Mouse (Mus musculus) right cerebral cortex, adult 18-20 months (tissue): ENCODE results near the gene Mug1.
"Not testable (repeated sequence)": the region's sequence is repeated elsewhere in the genome, so short reads cannot be mapped to it uniquely, and the experiment has no call there.

Experiments used
- DNase-seq: peaks from one replicate; pipeline ENCODE4 v3.0.0; 2022; ENCODE audit warnings: mixed read lengths

Gene Mug1

GRCm38 (mm10) chr6:121838271-121838670 is at the start of gene Mug1:
Gene Mug1 (plus strand): TSS chr6:121838541.
- DNase-seq: not testable (repeated sequence)

- DNase-seq: no peak
Observed at GRCm38 (mm10) chr6:121828034-121828433, 10.3 kb upstream of the Mug1 start.

GRCm38 (mm10) chr6:121836361-121836760 is 2.0 kb upstream of the Mug1 start:
- DNase-seq: no peak

- no peak for DNase-seq
Observed at GRCm38 (mm10) chr6:121848378-121848777, 10.0 kb downstream of the Mug1 start.
